Mouse (Mus musculus) heart, adult 18-20 months (tissue): Measurements from ENCODE around the gene Polr2h. TPM values are rescaled to one million over a fixed set of nuclear protein-coding genes. Genes with fewer than 3 reads are reported as not detected.
"Not testable (repeated sequence)": the region's sequence is repeated elsewhere in the genome, so short reads cannot be mapped to it uniquely, and the experiment has no call there.

Experiments used
- DNase-seq, 2 experiments: peaks; one replicate each; pipeline ENCODE4 v3.0.0; 2021 to 2022; ENCODE audit warnings: mixed read lengths in 1 of 2
- long read RNA-seq, 2 experiments: library from polyadenylated mRNA; stranded (forward); transcript quantifications; one replicate each; pipeline ENCODE4 v2.0.0; 2021
- total RNA-seq, 2 experiments: library from RNA; stranded (reverse); gene quantifications; 2 replicates each; pipeline ENCODE4 v1.2.3; 2021

Gene Polr2h
- 10 to 100 TPM; 11.0 to 13.1 TPM for total RNA-seq
- long read RNA-seq, experiment 1, transcript Polr2h-201 (5 exons, 950 nt), result major isoform, 12 of 14 reads
- long read RNA-seq, experiment 1, partial matches to known transcripts, result 2 of 14 reads
- long read RNA-seq, experiment 1, other reads (novel, unspliced or antisense), result 0 of 14 reads
- long read RNA-seq, experiment 2, transcript Polr2h-201 (5 exons, 950 nt), result major isoform, 5 of 5 reads
- long read RNA-seq, experiment 2, partial matches to known transcripts, result 0 of 5 reads
- long read RNA-seq, experiment 2, other reads (novel, unspliced or antisense), result 0 of 5 reads

DNA sequence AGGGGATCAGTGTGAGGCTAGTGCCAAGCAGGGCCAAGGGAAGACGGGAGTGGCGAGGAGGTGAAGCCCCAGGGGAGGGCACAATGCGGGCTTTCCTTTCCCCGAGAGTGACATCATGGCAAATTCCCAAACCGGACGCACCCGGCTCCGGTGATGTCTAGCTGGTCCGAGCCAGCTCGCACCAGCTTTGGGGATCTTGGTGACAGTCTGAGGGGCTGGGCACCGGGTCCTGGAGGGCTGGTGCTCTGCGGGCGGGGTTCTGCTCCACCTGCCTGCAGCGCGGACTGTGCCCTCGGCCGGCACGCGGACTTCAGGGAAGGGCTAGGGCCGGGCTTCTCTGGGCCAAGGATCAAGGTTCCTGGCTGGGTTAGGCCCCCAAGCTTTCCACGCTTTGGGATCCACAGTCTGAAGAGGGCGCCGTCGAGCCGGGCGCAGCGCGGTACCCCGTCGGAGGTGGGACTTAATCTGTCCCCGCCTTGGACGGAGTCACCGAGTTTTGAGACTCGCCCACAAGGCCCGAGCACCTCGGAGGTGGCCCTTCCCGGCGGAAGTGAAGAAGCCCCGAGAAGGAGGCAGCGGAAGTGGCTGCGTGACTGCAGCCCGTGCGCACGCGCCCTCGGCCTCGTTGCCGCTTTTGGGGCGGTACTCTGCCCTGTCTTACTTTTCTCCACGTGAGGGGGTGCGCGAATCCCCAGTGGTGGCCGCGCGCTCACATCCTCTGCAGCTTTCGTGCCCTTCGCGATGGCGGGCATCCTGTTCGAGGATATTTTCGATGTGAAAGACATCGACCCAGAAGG is at the start of gene Polr2h, which contains the start of gene Clcn2:
TSS of gene Polr2h (plus strand) at position 485 of the 797 bp plus-strand sequence.
TSS of gene Clcn2 (minus strand) at position 566 of the 797 bp plus-strand sequence.
- peak; percentile 98 for DNase-seq

DNA sequence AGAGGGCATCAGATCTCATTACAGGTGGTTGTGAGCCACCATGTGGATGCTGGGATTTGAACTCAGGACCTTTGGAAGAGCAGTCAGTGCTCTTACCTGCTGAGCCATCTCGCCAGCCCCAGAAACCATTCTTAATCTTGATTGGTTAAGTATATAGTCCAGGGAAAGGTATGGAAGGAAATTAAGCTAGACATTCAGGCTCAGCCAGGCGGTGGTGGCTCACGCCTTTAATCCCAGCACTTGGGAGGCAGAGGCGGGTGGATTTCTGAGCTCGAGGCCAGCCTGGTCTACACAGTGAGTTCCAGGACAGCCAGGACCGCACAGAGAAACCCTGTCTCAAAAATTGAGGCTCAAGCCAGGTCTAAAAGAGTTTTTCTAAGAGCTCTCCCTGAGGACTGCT is 49.5 kb upstream of the Polr2h start, which contains the start of gene Eif4g1:
TSS of gene Eif4g1 (plus strand) at position 301 of the 400 bp plus-strand sequence.
- DNase-seq, result not testable (repeated sequence)

DNA sequence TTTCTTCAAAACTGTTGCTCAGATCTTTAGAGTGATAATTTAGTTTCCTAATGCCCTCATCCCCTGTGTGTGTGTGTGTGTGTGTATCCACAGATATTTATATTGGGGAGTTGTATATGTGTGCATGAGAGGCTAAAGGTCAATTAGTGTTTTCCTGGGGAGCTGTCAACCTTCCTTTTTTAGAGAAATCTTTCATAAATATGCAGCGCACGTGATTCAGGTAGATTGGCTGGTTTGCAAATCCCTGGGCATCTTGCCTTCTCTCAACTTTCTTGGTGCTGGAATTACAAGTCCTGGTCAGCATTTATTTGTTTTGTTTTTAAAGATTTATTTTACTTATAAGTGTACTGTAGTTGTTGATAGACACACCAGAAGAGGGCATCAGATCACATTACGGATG is 47.2 kb upstream of the Polr2h start:
- no peak for DNase-seq

DNA sequence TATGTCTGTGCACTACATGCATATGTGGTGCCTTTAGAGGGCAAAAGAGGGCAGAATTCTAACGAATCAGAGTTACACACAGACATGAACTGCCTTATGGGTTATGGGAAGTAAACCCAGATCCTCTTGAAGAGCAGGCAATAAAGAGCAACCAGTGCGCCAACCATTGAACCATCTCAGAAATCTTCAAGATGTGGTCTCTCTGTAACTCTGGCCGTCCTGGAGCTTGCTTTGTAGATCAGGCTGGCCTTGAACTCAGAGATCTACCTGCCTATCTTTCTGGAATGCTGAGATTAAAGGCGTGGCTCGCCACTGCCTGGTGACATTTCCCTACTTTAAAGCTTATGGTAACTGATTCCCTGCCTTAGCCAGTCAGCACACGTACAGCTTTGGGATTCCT is 45.6 kb upstream of the Polr2h start:
- DNase-seq, result no peak

DNA sequence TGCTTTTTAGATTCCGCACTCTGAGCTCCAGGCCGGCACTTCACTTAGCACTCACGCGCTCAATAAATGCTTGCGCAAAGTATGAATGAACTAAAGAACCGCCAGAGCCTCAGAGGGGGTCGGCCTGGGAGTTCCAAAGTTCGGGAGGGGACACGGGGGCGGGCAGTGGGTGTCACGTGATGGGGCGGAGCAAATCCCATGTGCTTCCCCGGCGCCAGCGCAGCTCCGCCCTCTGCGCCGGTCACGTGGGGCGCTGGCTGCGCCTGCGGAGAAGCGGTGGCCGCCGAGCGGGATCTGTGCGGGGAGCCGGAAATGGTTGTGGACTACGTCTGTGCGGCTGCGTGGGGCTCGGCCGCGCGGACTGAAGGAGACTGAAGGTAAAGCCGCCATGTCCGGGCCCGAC is 45.0 kb upstream of the Polr2h start:
- DNase-seq, result peak; percentile 97

DNA sequence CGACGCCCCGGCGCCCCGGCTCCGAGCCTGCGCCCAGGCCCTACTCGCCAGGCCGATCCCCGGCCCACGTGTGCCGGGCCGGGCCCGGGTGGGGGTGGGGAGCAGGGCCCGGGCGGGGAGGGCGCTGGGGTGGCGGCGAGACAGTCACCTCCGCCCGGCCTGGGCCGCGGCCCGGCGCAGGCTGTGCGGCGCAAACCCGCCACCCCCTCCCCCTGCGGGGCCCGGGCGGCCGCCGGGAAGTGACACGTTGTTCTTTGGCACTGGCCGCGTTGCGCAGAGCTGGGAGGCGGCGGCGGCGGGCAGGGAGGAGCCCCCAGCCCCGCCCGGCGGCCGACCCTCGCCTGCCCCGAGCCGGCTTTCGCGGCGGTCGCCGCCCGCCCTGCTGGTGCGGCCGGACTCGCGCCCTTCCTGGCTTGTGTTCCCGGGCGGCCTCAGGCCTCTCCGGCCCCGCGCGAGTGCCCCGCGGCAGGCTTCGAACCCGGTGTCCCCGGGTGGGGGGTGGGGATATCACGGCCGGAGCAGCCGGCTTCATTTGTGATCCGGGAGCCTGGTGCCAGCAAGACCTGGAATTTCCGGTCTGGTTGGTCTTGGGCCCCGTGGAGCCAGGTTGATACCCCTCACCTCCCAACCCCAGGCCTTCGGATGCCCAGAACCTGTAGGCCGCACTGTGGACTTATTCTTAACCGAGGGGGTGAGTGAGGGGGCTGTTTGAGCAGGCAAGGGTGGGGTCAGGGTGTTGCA is 44.3 kb upstream of the Polr2h start:
- DNase-seq, result peak; percentile 72 to 84

DNA sequence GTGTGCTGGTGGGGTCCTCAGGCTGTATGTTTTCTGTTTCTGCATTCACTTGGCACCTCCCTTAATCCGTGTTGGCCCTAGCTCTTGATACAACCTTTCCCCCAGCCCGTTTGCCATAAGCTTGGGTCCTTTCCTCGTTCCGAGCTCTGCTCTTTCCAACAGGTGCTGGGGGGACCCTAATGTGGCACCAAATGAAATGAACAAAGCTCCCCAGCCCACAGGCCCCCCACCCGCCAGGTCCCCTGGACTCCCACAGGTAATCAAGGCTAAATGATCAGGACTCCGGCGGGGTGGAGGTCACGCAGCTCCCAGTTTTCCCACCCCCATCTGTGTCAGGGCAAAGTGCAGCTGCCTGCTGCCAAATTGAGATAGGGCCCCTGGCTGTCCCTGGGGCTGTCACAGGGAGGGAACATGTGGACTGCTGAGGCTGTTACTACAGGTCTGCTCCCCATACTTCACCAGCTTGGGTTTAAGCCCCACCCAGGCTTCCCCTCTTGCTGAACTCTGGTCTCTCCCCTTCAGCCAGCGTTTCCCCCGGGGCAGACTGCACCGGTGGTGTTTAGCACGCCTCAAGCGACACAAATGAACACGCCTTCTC is 43.7 kb upstream of the Polr2h start:
- peak; percentile 42 to 51 for DNase-seq

DNA sequence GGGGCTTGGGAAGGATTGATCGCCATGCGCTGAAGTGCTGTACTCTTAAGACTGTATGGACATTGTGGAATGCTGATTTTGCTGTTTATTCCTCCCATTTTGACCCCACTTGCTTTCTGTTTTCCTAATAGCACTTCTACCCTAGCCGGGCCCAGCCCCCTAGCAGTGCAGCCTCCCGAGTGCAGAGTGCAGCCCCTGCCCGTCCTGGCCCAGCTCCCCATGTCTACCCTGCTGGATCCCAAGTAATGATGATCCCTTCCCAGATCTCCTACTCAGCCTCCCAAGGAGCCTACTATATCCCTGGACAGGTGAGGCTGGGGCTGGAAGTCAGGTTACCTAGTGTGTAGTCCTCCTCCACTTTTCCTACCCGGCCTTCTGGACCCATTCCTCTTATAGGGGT is 42.3 kb upstream of the Polr2h start:
- no peak for DNase-seq

DNA sequence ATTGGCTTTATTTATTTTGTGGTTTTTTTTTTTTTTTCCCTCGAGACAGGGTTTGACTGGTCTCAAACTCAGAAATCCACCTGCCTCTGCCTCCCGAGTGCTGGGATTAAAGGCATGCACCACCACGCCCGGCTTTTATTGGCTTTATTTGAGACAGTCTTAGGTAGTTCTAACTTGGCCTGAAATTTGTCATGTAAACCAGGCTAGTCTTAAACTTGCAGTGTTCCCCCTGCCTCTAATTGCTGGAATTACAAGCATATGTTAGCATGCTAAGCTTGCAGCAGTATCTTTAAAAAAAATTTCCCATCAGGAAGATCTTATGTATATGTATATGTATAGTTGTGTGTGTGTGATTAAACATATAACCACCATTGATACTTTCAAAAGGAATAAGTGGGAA is 40.8 kb upstream of the Polr2h start:
- DNase-seq, result no peak

DNA sequence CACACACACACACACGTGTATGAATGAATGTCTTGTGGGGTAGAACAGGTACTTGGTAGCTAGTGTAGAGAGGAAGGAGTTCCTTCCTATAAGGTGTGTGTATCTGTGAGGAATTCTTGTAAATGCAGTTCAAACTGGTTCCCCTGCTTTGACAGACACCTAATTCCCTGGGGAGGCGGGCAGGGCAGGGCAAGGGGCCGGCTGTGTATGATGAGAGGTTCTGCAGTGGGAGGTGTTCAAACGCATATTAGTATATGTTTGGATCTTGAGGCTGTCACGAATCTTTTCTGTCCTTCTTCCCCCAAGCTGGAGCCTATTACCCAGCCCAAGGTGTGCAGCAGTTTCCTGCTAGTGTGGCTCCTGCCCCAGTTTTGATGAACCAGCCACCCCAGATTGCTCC is 40.1 kb upstream of the Polr2h start:
- no peak for DNase-seq

DNA sequence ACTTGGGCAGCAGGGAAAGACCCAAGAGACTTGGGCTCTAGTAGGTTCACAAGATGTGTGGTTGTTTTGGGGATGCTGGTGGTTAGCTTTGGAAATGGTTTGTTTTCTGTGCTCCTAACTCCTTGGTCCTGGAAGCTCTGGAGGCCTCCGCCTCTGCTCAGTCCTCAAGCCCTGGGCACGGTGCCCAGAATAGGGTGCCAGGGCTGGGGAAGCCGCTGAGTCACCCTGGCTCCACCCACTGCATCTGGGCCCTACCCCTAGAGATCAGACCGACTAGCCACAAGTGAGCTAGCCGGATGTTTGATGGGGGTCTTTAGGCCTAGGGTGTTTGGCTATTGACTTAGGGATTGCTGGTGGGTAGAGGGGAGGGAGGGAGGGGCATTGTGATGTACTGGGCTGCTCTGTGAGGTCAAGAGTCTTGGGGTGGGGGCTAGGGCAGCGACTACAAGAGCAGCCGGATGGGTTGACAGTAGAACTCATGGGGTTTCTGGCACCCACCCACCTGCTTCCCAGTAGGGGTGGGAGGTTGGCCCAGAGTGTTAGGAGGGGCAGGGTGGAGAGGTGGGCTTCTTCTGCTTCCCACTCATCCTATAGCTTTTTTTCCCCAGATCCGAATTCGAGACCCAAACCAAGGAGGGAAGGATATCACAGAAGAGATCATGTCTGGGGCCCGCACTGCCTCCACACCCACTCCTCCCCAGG is 39.3 kb upstream of the Polr2h start:
- DNase-seq, result peak; percentile 87 to 92

DNA sequence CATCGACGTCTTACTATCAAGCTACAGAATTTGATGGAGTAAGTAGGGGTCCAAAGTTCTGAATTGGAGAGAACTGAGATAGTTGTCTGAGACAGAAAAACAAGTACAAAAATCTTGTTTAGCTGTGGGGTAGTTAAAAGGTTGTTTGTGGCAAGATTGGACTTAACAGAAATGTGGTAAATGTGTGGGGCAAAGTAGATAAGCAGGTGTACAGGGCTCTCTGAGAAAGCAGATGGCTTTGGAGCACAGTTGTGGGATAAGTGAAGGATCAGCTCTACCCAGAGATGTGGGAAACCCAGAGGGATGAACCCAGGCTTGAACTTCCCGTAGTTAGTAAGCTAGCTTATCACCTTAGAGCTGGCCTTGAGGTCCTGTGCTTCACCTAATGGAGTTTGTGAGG is 26.7 kb upstream of the Polr2h start:
- DNase-seq, result no peak

DNA sequence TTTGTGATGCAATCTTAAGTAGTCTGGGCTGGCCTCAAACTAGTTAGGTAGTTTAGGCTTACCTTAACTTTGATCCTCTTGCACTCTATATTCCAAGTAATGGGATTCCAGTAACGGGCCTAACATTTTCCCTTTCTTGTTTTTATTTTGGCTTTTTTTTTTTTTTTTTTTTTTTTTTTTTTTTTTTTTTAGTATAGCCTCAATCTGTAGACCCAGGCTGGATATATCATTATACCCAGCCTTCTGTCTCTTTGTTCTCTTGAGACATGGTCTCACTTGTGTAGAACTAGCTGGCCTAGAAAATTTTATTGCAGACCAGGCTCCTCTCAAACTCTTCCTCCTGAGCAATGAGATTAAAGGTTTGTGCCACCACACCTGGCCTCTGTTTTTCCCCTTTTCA is 25.8 kb upstream of the Polr2h start:
- no peak for DNase-seq

DNA sequence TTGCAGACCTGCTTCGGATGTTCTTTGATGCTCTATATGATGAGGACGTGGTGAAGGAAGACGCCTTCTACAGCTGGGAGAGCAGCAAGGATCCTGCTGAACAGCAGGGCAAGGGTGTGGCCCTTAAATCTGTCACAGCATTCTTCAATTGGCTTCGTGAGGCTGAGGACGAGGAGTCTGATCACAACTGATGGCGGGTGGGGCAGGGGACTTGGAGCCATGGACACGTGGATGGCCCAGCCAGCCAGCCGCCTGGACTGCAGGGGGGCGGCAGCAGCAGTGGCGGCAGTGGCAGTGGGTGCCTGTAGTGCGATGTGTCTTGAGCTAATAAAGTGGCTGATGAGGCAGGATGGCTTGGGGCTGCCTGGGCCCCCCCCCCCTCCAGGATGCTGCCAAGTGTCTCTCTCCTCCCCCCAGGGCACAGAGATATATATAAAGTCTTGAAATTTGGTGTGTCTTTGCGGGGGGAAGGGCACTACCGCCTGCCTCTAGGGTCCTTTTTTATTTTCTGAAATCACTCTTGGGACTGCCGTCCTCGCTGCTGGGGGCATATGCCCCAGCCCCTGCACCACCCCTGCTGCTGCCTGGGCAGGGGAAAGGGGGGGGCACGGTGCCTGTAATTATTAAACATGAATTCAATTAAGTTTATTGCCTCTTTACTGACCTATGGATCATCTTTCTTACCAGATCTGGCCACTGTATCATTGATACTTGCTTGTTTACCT is 25.1 kb upstream of the Polr2h start:
- DNase-seq, result no peak

DNA sequence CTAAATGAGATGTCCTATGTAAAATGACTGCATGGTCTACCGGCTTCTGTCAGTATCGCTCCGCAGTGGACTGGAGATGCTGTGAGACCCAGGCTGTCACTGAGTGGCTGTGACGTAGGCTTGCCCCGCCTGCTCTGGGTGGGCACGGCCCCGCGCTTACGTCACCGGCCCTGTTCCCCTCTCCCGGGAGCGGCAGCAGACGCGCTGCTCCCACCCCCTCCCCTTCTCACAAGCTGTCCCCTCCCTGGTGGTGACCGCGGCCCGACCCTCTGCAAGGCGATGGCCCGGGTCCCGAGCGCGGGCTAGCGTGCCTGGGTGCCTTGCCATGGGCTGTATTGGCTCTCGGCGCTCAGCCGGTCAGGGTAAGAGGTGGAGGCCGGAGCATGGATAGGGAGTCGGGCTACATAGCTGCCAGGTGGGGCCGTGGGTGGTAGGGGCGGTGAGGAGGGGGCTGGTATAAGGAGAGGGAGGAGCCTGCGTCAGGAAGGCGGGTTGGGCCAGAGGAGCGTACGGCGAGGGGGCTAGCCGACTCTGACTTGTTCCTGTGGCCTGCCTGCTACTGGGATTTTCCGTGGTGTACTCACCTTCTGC is 24.3 kb upstream of the Polr2h start, which contains the start of gene Fam131a:
TSS of gene Fam131a (plus strand) at position 131 of the 591 bp plus-strand sequence.
- peak; percentile 92 to 94 for DNase-seq

DNA sequence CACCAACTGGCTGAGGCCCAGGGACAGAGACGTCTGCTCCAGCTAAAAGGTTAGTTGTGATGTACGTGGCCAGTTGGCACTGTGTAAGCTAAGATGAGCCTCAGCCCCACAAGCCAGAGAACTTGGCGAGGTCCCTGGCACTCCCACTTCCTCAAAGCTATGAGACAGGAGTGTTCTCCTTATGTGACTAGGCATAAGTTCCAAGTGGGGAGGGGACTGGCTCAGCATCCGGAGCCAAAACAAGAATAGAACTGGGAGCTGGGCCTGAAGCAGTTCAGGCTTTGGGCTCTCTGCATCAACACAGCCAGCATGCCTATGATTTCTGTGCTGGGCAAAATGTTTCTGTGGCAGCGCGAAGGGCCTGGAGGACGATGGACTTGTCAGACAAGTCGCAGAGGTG is 22.7 kb upstream of the Polr2h start:
- peak; percentile 70 to 80 for DNase-seq

DNA sequence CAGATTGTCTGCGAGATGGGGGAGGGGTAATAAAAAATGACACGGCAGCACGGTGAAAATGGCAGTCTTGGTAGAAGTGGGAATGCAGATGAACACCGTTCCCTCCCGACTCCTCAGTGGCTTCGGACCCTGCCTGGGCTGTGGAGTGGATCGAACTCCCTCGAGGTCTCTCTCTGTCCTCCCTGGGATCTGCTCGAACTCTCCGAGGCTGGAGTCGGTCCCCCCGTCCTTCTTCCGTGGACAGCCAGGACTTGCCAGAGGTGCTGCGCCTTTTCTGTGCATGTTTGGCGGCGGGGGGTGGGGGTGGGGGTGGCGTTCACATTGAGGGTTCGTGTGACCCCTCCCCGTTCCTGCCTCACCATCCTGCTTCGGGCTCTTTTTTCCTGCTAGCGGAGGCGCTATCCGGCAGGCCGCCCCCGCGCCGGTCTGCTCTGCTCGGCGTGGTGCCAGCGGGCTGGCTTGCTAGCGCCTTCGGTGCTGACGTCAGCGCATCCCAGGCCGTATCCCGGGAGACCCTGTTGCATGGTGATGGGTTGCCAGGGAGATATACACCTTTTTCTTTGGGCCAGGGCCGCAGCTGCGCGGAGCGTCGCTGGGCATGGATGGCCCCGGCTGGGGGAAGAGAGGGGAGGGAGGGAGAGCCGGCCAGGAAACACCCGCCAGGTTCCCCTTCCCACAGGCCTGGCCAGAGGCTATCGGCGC is 21.7 kb upstream of the Polr2h start:
- DNase-seq, result peak; percentile 86 to 91

DNA sequence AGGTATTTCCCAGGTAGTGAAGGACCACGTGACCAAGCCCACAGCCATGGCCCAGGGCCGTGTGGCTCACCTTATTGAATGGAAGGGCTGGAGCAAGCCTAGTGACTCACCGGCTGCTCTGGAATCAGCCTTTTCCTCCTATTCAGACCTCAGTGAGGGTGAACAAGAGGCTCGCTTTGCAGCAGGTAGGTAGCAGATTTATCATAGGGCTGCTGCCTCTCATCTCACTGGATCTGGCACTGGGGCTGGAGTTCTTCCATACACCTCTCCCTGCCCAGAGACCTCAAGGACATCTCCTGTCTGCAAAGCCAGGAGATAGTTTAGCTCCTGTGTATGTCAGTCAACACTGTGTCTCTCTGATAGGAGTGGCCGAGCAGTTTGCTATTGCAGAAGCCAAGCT is 18.2 kb upstream of the Polr2h start:
- no peak for DNase-seq

DNA sequence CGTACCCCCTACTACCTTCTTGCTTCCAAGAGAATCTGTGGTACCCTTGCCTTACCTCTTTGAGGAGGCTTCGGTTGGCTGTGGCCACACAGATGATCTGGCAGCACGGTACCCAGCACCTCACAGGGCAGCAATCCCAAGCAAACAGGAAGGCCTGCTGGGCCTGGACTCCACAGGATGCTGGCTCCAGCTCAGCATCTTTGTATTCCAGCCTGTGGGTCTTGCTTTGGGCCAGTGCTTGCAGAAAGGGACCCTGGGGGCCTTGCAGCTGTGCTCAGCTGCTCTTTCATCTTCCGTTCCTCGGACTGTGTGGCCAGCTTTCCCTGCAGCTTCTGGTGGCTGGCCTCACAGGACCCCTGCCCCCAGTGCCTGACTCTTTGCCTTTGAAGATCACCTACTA is 17.4 kb upstream of the Polr2h start:
- DNase-seq, result no peak

DNA sequence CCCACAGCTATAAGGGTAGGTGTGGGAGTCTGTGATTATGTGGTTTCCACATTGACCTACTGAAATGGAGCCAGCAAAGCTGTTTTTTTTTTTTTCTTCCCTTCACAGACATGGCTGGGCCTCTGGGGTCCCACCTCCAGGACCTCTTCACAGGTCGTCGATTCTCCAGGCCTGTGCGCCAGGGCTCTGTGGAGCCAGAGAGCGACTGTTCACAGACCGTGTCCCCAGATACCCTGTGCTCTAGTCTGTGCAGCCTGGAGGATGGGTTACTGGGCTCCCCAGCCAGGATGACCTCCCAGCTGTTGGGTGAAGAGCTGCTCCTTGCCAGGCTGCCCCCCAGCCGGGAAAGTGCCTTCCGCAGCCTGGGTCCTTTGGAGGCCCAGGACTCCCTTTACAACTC is 16.1 kb upstream of the Polr2h start:
- no peak for DNase-seq
